Mouse (Mus musculus): Measurements from ENCODE around the gene Ptchd4.

Gene Ptchd4

DNA sequence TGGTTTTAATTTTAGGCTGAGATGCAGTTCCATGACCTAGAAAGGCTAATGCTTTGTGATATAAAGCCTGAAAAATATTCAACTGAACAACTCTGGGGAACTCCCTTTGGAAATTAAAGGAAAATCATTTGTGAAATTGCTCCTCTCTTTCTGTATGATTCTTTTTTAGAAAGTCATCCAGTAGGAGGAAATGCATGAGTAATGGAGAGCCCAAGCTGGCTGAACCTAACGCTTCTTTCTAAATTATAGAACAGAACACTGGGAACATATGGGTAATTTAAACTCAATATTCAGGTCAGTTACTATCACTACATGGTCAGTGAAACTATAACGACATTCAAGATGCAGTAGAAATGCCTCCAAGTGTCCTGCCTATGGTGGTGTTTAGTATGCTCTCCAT lies 114.6 kb downstream of the Ptchd4 start:
- peak; percentile 6 for DNase-seq

DNA sequence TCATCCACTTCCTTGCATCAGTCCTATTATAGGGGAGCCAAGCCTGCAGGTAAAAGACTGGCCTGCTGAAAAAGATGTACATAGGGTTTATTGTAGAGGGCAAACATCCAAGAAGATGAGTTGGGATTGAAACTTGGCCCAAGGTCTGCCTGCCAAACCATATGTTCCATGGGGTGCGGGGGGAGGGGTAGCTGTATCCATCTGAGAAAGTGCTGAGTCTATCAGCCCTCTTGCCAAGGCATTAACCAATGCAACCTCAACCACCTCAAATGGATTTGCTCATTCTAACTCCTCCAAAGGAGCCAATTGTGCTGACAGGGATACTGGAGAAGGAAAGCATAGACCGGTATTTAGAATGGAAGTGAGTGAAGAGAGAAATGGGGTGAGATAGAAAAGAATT lies 136.5 kb downstream of the Ptchd4 start:
- no peak for DNase-seq

DNA sequence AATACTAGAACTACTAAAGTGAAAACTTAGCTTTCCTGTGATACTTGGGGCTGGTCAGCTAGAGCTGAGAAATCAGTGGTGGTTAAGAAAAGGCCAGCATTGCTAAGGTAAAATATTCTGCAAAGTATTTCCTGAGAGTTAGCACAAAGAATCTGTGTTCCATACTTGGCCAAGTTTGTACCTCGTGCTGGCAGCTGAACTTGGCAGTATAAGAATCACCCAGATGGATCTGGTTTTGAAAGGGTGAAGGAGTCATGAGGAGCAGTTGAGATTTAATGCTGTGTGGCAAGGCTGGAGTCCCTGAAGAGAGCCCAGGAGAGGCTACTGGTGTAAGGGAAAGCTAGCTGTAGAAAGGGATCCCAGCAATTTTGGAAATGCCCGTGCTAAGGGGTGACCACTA lies 140.7 kb downstream of the Ptchd4 start:
- no peak for DNase-seq

DNA sequence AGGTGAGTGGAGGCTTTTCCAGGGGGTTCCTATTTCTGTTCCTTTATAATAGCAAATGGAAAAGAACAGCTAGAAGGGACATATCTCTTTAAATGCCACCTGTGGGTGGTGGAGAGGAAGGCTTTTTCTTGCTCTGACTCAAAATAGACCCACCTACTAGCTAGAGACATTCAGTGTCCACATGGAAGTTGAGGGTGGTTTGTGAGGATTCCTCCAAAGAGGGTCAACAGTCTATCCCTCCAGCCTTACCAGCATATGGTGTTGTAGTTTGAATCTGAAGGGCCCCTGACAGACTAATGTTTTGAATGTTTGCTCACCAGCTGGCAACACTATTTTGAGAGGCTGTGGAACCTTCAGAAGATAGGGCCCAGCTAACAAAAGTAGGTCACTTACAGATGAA lies 147.0 kb downstream of the Ptchd4 start:
- DNase-seq = peak; percentile 69

DNA sequence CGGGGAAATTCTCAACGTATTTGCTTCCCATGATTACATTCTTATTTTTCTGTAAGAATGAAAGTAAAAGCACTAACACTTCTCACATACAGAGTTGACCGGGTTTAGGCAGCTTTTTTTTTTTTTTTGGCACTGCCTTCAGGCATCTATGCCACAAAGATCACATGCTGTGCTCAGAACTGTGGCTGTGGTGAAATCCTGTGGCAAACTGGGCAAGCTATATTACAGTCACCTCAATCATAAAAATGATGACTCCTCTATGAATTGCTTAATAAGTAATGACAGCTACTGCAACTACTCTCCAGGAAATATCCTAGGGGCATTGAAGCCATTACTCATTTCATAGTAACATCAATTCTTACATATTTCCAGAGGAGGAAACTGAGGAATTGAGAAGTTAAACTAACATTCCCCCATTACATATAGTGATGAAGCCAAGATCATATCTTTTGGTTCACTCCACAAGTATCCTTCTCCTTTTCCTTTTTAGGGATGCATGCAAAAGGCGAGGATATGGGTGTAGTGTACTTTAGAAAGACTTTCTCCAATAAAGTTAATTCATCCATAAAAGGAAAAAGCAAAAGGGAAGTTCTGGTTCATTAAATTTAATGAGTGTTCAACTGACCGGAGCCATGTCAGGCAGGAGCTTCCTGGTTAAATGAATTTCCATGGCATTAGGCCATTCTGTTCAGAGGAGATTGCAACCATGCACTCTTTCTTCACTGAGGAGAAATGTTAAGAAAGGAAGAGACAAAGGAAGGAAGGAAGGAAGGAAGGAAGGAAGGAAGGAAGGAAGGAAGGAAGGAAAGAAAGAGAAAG lies 164.6 kb downstream of the Ptchd4 start:
- DNase-seq = no peak

DNA sequence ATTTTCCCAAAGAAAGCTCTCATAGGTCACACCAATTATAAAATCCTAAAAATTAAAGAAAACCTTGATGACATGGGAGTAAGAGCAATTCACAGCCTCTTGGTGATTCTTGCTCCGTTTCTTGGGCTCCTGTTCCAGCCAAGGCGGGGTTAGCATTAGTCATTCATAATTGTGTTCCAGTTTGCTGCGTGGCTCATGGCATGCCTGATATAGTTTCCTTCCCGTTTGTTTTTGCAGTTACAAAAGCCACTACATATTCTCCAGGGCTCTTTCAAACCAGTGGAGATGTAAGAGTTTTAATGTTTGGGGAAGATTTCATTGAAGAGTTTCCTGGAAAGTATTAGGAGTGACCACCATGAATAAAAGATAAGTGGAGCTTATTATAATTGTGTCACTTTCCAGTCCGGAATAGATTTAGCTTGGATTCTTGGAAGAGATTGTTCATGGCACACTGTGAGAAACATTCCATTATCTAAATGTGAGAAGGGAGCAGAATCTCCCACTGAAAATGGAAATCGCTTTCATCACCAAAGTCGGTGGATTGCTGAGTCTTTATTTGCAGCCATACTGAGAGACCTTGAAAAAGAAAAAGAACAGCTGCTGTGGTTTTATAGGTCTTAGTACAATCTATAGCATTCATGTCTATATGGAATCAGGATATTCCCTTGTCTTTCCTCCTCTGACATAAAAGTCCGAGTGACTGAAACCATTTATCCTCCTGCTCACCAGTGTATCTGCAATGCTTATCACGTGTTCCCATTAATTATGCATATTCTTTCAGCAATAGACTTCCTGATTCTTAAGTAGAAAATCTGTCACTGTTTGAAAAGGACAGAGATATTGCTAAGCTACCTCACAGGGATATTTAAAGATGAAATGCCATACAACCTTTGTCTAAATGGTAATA lies 193.9 kb downstream of the Ptchd4 start:
- DNase-seq = no peak

DNA sequence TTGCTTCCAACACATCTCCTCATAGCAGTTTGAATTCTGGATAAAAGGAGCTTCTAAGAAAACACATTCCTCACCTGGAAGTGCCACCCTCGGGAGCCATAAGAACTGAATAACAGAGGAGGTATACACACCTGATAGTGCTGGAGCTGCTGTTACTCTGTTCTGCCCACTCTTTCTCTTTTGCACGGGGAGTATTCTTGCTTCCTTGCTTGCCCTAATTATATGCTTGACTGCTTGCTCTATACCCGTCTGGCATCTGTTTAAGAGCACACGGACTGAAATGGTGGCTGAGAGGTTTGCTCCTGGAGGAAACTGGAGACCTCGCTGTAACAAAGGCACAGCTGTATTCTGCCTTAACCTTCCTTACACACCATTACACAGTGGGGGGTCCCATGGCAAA lies 214.4 kb downstream of the Ptchd4 start:
- no peak for DNase-seq

DNA sequence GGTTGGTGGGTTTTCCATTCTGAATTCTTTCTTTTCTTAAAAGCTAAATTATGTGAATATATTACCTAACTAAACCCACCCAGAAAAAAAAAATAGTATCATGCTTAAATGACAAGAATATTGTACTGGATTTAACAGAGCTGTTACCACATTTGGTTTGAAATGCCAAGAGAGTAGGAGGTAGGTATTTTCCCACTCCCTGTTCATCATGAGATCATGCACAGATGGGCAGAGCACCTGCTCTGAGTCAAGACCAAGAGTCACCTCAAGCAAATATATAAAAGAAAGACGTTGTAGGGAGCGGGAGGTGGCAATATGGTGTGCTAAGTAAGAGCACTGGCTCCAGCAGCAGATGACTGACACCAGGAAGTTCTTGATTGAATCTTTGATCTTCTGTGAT lies 233.8 kb downstream of the Ptchd4 start:
- peak; percentile 23 for DNase-seq

All from right cerebral cortex, adult 18-20 months (tissue).